Mouse (Mus musculus): ENCODE results near the gene Zfp618.

The Zfp618 gene

GRCm38 (mm10) chr4:63156726-63157634, 191.6 kb downstream of the Zfp618 start:
- no peak for DNase-seq (ENCODE audit: low read depth, low spot score)

DNA sequence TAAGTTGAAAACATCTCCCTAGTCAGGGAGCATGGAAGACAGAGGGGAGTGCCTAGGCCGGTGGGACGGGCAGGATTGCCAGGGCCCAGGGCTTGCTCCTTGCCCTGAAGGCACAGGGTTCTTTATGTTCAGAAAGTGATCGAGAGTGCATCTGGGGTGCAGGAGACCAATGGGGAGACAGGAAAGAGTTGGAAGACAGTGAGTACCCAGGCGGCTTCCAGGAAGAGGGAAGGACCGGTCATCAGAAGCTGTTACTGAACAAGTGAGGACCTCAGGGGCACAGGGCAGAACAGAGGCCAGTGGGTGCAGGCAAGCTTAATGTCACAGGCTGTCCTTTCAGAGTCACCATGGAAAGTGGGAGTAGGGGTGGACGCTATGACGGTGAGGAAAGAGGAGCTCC, 192.8 kb downstream of the Zfp618 start:
- DNase-seq (ENCODE audit: low read depth, low spot score), result no peak

- peak; percentile 60 for DNase-seq (ENCODE audit: low read depth, low spot score)
Measured at GRCm38 (mm10) chr4:63158961-63159592, 193.7 kb downstream of the Zfp618 start.

- DNase-seq (ENCODE audit: low read depth, low spot score), result no peak
Measured at GRCm38 (mm10) chr4:63165636-63166035, 200.3 kb downstream of the Zfp618 start.

DNA sequence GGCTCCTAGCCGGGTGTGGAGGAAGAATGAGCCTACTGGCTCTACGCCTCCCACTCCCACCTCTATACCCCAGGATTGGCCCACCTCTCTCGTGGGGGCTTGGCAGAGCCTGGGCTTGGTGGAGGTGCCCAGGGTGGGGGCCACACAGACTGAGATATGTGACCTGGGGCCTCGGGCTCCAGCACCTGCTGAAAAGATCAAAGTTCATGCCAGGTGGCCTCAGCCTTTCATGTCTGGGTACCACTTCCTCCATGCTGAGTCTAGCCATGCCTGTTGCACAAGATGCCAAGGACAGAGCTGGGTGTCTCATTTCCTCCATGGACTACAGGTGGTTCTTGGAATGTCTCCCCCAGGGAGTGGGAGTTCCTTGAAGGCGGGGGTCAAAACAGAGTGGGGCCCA, 200.9 kb downstream of the Zfp618 start:
- no peak for DNase-seq (ENCODE audit: low read depth, low spot score)

- DNase-seq (ENCODE audit: low read depth, low spot score), result no peak
Measured at GRCm38 (mm10) chr4:63170061-63170460, 204.7 kb downstream of the Zfp618 start.

GRCm38 (mm10) chr4:63171122-63171521, 205.7 kb downstream of the Zfp618 start:
- DNase-seq (ENCODE audit: low read depth, low spot score), result no peak

DNA sequence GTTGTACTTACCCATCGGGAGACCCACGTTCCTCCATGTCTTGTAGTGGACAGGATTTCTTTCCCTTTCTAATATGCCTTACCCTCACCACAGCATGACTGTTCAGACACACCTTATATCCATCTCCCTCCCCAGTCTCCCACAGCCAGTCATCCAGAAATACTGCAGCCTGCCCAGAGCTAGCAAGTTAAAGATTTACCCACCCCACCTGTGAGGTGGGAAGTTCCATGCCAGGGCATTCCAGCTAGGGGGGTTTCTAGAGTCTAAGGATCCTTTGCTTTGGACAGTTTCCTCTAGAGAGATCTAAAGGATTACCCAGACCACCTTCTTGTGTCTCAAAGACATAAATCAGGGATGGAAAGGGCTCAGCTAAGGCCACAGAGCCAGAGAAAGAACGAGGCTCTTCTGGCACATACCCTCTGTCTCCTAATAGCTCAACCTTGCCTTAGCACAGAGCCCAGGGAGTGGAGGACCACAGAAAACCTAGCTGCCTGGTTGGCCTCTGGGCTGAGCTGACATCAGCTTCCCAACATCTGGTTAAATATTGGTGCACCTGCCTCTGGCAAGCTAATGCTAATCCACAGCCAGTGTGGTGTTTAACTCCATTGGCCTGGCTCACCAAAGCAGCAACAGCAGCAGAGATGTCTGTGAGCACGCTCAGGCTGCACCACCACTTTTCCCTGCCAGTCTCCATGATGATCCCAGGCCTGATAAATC, 206.8 kb downstream of the Zfp618 start, which contains the start of gene Kif12:
Gene Kif12, minus strand, starts transcription at position 163 of the 717 bp plus-strand sequence.
- no peak for DNase-seq (ENCODE audit: low read depth, low spot score)

DNA sequence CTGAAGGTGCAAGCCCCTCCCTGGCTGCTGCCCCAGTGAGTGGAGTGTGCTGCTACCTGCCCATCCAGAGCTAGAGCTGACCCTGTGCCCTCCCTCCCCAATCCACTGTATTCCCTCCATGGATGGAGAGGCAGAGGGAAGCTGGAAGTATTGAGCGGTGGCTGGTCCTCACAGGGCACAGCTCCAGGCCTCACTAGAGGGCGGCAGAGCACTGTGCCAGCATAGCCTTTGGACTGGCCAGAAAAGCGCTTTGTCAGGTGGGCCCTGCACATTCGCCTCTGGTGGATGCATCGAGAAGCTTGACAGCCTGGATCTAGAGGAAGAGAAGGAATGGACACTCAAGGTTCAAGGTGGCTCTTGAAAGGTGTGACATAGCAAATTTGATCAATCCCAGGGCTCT, 216.2 kb downstream of the Zfp618 start:
- no peak for DNase-seq (ENCODE audit: low read depth, low spot score)

DNA sequence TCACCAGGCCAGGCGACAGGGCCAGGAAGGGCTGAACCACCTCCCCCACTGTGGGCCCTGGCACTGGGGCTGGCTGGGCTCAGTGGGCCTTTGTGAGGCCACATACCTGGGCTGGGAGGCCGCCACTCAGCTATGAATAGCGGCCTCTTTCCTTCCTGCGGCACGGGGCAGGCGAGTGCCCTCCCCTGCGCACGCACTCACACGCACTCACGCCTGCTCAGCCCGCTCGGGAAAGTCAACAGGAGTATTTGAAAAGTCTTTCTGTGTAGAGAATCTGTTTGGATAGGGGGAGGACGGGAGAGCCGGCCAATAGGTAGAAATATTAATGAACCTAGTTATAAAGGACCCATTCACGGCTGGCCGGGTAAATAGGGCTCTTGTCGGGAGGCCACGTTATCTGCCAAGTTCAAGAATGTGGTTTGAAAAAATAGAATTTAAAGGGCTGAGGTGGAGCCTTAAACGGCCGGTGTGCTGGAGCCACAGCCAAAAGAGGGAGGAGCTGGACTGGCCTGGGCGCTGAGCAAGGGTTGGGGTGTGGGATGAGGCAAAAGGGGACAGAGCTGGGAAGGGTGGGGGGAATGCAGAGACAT, 221.0 kb downstream of the Zfp618 start:
- no peak for DNase-seq (ENCODE audit: low read depth, low spot score)
